Mouse (Mus musculus): ENCODE measurements around the gene Crxos. TPM values are rescaled to one million over a fixed set of nuclear protein-coding genes. Genes with fewer than 3 reads are reported as not detected.

Crxos gene
- total RNA-seq, 1 experiment from 2014 or later, result not detected

Other genes starting within 250 kb of the Crxos start
- gene Obox3, start 242.7 kb upstream of the Crxos start, total RNA-seq (2017), result not detected in 2 replicates
- not detected in 2 replicates for gene Obox5, start 132.5 kb upstream of the Crxos start, total RNA-seq (2017)
- not detected in 2 replicates for gene Obox6, start 42.9 kb upstream of the Crxos start, total RNA-seq (2017)
- not detected in 2 replicates for gene Crx, start 2.6 kb upstream of the Crxos start, total RNA-seq (2017)
- 42.3 and 56.5 TPM in 2 replicates for gene Selenow, start 39.8 kb downstream of the Crxos start, total RNA-seq (2017)
- 458 and 478 TPM in 2 replicates for gene Nop53, start 63.5 kb downstream of the Crxos start, total RNA-seq (2017)
- 1.0 and 1.9 TPM in 2 replicates for gene Ehd2, start 85.0 kb downstream of the Crxos start, total RNA-seq (2017)
- gene Bicra, start 165.3 kb downstream of the Crxos start, total RNA-seq (2017), result 1.2 and 2.5 TPM in 2 replicates
- not detected in 2 replicates for gene Zfp541, start 179.2 kb downstream of the Crxos start, total RNA-seq (2017)
- gene Napa, start 215.8 kb downstream of the Crxos start, total RNA-seq (2017), result 61.1 and 65.9 TPM in 2 replicates
- gene Kptn, start 237.3 kb downstream of the Crxos start, total RNA-seq (2017), result 6.5 and 6.8 TPM in 2 replicates
- gene Slc8a2, start 247.2 kb downstream of the Crxos start, total RNA-seq (2017), result 0.09 TPM in 1 of 2 replicates, not detected in the other

All from common myeloid progenitor, adult 5-6 weeks (primary cell).